Mouse (Mus musculus): ENCODE measurements around the gene Ipo11. TPM values are rescaled to one million over a fixed set of nuclear protein-coding genes. Genes with fewer than 3 reads are reported as not detected.
"Not testable (repeated sequence)": the region's sequence is repeated elsewhere in the genome, so short reads cannot be mapped to it uniquely, and the experiment has no call there.

Ipo11 gene
- polyA plus RNA-seq (2015; fragmentation: Nextera tagmentation; extraction: Ambion mirVana): 38.0 and 39.4 TPM in 2 replicates

DNA sequence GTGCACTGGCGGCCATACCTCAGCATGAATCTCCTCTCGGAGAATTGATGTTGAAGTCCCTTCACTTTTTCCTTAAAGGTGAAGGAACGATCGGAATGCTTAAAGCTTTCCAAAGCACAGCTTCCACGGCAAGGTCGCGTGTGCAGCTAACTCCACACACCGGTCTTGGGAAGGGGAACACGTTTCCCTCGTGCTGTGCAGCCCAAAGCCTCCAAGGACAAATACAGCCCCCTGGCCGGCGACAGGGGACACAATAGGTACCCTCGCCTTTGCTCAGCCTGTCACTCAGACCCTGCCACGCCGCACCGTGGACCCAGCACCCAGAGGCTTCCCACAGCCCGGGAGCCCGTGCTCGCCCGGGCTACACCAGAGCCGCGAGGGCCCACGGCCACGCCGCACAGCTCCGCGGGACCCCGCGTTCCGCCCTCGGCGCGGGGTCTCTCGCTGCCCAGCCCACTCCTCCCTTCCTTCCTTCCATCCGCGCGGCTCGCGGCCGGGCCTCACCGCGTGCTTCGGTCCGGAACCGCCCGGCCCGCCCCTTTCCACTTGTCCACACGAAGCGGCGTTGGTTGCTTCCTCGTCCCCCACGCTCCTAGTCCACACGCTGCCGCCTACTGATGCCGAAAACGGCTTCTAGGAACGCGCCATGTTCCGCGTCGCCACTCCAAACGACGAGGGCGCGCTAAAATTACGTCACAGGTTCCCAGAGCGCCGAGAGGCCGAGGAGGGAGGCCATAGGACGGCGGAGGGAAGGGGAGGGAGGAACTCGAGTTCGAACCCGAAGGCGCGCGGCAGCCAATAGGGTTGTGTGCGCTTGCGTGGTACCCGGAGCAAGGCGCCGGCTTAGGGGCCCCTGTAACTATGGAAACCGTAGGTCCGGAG is at the start of gene Ipo11:
Gene Ipo11, minus strand, starts transcription at position 703 of the 882 bp plus-strand sequence.
- DNase-seq (ENCODE audit: low spot score): peak; percentile 95

DNA sequence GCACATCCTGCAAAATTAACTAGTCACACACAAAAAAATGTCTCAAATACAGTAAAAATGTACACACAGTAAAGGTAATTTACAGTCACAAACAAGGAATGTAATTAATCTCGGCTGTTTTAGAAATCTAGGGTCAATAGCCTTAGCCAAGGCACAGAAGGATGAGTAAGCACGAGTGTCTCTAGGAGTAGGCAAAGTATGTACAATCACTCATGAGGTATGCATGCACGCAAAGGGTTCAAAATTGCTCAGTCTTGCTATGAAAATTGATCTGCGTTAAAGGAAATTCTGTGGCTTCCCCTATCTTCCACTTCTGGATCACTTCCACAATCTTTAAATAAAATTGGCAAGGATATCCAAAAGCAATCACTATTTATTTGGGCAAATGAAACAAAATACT is 24.7 kb upstream of the Ipo11 start:
- no peak for DNase-seq (ENCODE audit: low spot score)

DNA sequence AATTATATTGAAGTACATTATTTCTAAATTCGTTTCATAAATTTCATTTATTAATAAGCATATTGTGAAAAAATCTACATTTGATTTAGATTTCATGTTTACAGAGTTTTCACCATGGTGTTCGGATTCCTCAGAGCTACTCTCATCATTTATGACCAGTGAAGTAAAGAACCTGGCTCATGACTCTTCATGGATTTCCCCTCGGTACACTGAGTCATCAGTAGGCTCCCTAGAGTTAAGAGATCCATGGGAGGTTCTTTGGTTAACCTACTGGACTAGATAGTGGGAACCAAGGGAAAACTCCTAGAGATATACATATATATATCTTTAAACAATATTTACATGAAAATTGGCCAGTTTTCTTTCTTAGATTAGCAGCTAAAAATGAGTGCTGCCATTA is 23.8 kb upstream of the Ipo11 start:
- no peak for DNase-seq (ENCODE audit: low spot score)

DNA sequence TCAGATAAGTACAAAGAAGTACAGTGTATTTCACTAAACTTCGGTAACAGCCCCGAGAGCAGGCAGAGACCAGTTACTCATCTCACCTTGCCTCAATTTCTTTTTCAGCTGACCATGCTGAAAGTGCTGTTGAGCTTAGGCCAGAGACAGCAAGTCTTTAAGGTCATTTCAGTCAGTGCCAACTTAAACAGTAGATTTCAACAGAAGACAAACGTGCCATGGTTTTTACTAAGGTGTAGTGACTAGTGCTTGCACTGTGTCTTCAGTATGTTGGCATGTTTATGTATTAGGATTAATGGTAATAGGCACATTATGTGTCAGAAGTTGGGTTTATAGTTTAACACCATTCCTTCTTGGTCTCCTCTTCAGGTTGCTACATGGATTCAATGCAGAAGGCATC is 21.5 kb upstream of the Ipo11 start:
- DNase-seq (ENCODE audit: low spot score): no peak

DNA sequence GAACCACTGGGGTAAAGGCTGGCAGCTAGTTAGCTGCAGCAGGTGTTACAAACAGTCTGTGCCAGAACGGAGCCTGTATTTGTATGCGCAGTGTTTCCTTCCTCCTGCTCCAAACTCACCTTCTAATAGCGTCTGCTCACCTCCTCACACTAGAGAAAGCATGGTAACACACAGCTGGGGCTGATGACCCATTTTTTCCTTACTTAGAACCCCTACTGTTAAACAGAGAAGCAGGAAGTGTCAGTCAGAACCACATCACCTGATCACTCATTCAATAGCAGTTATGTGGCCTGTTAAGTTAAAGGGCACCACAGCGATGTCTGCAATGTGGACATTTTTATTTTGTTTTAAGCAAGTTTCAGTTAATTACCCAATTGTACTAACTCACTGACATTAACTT is 20.8 kb upstream of the Ipo11 start:
- no peak for DNase-seq (ENCODE audit: low spot score)

DNA sequence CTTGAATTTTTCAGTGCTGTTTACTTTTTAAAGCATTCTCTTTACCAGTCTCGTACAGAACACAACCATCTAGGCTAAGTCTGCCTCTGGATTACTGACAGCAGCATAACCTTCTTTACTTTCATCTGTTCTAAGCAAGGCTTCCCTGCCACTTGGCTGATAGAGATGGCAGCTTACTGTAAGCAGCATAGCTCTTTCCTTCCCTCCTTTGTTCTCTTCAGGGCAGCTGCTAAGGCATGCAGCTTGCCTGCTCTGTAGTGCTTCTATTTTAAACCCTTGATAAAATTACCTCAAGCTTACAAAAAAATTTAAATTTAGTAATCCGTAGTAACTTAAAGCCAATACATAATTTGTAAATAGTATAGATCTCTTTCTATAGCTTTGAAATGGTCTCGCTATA is 18.1 kb upstream of the Ipo11 start:
- DNase-seq (ENCODE audit: low spot score): no peak

DNA sequence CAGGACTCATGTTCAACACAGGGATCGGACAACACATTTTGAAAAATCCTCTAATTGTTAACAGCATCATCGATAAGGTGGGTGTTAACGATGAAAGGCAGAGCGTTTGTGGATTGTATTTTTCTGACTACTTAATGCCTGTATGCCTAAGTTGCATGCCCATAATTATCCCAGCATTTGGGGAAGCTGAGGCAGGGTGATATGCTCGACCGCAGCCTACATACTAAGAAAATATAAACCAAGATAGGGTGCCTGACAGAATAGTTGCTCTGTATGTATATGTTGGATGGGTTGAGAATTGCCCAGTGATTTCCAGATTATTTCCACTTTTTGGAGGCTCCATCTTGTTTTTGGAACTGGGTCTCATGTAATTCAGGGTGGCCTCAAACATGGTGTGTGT is 10.8 kb upstream of the Ipo11 start:
- no peak for DNase-seq (ENCODE audit: low spot score)

DNA sequence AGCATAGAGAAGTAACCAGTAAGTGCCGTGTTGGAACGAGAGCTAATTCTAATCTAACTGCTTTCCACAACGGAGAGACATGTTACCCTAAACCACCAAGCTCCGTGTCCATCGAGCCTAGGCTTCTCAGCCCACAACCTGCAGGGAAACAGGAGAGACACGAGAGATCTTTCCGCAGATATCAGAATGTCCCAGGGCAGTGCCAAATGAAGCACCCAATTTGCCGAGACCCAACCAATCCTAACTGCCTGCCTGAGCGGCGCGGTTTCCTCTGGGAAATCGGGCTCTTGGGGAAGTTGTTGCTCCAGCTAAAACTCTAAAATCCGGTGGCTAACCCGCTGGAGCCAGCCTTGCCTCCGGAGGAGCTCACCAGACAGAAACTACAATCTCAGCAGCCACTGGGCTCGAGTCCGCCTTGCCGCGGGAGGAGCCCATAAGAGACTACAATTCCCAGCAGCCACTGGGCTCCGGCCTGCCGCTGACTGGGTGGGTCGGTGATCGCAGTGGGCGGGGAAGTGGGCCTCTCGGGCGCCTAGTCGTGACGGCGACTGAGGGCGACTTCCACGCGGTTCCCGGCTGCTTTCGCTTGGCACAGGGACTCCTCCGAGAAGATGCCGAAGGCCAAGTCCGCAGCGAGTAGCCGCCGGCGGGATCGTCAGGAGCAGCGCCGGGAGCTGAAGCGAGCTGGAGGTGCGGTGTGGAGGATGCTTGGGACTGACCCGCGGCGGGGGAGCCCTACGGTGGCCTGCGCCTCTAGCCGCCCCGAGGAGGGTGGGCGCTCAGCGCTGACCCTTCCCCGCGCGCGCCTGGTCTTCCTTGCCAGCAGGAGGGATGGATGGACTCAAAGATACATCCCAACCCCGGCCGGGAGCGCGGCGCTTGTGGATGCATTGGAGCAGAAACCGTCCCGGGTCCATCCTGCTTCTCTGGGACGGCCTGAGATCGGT is 10.1 kb upstream of the Ipo11 start, which contains the start of gene Dimt1:
Gene Dimt1, plus strand, starts transcription at position 534 of the 947 bp plus-strand sequence.
- DNase-seq (ENCODE audit: low spot score): peak; percentile 92

DNA sequence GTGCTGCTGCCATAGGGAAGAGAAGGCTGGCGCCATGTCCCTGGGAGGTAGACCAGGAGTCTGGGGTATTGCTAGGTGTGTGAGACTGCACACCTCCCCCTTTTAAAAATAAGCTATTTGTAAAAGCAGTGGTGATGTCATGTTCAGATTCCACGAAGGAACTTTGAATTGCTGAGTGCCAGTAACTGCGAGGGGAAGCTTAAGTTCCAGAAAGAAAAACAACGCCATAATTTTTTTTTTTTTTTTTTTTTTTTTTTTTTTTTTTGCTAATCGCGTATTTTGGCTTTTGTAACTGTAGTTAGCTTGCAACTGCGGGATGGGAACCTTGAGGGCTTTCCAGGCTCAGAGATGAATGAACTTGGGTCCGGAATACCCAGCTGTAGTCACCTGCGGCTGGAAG is 8.8 kb upstream of the Ipo11 start:
- no peak for DNase-seq (ENCODE audit: low spot score)

DNA sequence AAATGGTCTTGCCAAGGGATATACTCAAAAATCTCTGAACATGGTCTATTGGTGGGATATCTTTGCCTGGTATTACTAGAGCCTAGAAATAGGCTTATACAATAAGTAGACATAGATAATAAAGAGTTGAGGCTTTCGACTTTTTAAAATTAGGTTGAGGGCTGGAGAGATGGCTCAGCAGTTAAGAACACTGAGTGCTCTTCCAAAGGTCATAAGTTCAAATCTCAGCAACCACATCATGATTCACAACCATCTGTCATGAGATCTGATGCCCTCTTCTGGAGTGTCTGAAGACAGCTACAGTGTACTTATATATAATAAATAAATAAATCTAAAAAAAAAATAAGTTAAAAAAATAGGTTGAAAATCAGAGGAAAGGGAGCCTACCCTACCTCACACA is 6.0 kb upstream of the Ipo11 start:
- DNase-seq (ENCODE audit: low spot score): no peak

DNA sequence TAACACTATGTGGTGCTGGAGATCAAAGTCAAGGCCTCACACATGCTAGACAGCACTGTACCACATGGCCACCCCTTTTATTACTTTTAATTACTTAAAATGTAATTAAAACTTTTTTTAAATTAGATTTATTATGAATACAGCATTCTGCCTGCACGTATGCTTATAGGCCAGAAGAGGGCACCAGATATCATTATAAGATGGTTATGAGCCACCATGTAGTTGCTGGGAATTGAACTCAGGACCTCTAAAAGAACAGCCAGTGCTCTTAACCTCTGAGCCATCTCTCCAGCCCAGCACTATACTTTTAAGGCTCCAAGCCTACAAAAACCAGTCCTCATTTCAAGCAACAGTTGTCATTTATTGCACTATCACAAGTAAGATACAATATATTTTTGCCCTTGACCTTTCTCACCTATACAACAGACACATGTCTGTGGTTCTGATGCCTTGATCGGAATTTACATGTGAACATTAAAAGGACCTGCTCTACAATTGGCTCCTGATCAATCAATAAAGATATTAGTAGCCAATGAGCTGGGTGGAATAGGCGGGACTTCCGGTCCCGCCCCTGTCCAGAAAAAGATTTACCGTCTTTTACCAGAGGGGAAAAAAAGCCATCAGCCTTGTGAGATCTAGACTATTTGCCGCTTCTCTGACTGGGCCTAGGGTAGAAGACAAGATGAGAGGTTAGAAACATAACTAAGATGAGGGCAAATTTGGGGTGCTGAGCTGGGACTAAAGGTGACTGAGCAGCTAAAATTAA is 4.6 kb upstream of the Ipo11 start:
- DNase-seq (ENCODE audit: low spot score): no peak

DNA sequence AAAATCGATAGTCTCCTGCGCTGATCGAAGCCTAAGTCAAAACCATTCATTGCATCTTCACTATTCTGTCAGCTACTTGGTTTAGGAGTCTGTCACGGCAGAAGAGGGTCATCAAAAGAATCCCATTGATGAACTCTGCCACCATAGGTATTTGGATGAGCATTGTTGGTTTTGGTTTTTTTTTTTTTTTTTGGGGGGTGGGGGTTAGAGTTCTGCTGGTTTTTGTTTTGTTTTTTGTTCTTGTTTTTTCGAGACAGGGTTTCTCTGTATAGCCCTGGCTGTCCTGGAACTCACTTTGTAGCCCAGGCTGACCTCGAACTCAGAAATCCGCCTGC is 347 bp upstream of the Ipo11 start:
- DNase-seq (ENCODE audit: low spot score): no peak

DNA sequence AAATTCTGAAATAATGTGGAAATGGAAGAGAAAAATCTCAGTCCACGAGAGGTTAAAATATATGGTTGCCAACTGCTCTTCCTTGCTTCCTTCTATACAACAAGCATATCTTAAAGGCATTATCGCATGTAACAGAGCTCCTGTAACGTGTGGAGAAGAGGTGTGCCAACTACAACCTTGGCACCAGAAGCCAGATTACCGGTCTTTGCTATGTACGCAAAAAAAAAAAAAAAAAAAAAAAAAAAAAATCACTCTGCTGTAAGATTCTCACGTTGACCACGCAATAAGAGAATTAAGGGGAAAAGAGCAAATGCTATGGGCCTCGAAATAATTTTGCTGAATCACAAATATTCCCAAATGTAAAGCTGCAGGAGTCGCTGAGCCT is 895 bp downstream of the Ipo11 start:
- no peak for DNase-seq (ENCODE audit: low spot score)

DNA sequence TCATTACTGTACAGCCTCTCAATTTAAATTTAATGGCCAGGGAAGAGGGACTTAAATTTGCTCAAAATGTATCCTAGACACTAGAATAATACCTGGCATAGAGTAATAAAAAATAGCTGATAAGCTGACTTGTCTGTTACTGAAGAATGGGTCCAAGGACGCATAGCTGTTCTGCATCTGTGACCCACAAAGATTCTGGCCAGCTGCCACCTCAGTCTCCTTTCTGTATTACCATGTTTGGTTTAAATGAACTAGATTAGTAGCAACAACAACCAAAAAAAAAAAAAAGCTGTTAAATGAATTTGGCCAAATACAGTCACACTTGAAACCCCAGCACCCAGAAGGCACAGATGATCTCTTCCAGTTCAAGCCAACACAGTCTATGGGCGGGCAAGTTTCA is 7.6 kb downstream of the Ipo11 start:
- no peak for DNase-seq (ENCODE audit: low spot score)

DNA sequence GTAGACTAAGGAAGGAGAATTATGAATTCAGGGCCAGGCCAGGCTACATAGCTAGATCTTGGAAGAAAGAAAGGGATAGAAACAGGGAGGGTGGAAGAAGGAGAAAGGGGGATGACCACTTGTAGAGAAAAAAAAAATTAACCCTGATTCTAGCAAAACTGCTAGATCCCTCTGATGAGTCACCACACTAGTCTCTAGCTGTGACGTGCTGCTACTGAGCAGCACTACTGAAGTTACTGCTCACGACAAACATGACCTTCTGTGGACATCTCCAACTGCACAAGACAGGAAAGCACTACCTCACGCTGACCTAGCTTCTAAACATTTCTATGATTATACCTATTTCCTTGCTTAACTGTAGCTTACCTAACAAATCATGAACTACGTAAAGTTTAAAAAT is 8.5 kb downstream of the Ipo11 start:
- no peak for DNase-seq (ENCODE audit: low spot score)

DNA sequence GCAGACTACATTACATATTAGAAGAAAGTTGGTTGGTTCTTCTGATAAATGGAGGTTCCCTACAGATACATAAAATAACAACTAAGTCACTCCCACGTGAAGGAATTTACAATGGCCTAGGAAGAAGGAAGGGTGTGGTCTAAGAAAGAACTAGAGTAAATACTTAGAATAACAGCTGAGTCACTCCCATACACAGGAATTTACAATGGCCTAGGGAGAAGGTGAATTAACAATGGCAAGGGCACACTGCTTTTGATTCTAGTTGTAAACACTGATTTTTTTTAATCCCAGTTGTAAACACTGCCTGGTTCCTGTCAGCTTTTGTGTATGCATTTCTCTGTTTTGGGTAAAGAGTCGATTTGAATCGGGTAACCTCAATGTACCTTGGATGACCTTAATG is 10.8 kb downstream of the Ipo11 start:
- DNase-seq (ENCODE audit: low spot score): not testable (repeated sequence)

DNA sequence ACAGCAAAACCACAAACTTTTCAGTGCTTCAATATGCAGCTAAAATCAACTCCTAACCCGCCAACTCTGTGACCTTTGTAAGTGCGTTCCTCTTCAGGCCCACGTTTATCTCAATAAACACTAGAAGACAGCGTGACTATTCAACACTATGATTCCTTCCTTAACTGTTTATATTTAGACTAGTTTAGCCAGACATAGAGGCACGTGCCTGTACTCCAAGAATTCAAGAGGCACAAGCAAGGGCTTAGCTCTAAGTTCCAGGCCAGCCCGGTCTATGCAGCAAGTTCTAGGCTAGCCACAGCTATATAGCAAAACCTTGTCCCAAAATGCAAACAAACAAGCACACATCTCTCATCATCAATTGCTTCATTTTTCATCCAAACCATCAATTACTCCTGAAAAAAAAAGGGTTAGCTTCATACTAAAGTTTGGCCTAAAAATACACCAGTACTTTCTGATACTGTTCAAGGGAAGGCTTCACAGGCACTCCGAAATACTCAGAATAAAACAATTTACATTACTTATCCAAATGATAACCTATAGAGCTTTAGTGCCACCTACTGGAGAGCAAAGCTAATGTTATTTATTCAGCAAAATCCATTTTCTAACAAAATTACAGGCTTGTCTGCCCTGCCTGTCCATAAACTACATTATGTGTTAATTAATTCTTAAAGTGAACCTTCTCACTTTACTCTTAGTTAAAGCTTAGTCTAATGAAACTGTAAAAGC is 18.3 kb downstream of the Ipo11 start:
- DNase-seq (ENCODE audit: low spot score): peak; percentile 42

DNA sequence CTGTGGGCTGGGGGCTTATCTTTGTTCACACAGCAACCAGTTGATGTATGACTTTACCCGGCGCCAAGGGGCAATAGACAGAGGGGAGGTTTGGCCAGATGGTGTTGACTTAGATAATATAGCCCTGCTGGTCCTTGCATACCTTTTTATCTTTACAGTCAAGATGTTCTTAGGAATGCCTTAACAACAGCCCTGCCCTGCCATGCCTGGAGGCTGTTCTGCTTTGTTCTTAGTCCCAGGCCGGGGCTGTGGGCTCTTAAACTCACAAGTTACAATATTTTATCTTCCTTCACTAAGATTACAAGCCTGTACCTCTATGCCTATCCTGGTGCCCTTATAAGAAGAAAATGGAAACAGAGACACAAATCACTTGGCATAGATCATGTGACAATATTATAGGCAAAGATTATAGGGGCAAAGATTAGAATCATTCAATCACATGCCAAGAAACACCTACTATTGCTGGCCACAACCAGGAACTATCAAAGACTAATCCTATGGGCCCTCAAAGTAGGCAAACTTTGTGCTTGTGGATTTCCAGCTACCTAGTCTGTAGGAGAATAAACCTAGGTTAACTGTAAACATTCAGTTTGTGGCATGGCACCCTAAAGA is 23.5 kb downstream of the Ipo11 start:
- no peak for DNase-seq (ENCODE audit: low spot score)

DNA sequence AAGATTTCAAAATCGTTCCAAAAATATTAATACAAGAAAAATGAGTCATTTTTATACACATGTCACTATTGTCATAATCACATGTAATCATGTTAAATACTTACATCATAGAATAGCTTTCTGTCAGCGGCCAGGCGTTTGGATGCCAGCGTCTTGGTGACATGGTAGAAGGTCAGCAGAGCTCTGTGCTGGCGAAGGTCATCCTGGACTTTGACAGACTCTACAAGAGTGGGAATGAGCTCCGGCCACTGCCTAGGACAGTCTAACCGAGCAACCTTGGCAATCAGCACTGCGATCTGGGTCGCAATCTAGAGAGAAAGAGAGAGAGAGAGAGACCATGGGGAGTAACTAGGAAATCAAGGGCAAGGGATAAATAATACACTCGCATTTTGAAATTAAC is 26.7 kb downstream of the Ipo11 start:
- DNase-seq (ENCODE audit: low spot score): no peak

DNA sequence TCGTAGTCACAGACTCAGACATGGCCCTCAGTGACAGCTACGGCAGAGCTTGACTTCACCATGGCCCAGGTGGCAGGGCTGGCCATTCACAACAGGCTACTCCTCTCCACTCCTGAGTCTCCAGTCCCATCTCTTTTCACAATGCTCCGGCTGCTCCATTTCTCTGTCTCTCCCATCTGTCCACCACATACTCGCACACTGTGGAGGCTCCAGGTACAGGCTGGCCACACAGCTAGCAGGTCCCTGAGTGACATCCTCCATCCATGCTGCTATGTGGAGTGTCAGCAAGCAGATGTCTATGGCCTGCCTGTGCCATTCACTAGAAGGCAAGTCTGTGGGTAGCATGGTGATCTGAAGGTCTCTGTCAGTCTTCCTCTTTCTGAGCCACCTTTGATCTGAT is 29.5 kb downstream of the Ipo11 start:
- DNase-seq (ENCODE audit: low spot score): no peak

Data from thymus, postnatal 0 days (tissue).